Mouse (Mus musculus): ENCODE results near the gene Med13. TPM values are rescaled to one million over a fixed set of nuclear protein-coding genes. Genes with fewer than 3 reads are reported as not detected.

Gene Med13
- total RNA-seq (2021) = 10 to 100 TPM; 50.5 to 65.0 TPM

DNA sequence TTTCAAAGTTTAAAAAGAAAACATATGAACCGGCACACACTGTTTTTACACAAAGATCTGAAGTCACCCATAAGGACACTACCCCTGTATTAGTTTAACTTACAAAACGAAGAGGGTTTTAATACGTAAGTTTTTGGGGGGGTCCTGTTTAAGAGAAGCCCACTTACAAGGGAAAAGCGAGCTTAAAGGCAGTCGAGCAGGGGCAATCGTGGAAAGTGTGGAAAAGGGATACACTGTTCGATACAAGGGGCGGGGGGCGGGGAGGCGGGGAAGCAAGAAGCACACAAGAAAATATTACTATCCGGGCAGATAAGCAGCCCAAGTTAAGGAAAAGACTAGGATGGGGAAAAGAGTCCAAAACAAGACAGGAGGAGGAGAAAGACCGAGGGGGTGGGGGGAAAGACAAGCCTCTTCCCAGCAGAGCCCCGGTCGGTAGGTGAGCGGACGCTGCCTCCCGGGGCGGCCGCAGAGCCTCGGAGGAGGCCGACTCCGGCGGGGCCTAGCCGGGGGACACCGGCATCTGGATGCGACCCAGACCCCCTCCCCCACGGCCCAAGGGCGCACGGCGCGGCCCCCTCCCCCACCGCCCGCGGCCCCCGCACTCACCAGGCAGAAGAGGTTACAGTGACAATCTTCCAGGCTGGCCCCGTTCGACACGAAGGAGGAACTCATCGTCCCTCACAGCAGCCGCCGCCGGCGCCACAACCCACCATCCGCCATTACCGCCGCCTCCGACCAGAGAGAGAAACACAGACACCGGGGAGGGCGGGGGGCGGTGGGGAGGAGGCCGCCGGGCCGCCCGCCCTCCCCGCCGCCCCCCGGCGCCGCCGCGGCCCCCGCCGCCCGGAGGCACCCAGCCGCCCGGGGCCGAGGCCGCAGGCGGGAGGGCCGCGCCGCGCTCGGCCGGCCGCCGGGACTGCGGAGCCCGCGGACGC is at the start of gene Med13:
TSS of gene Med13 (minus strand) at position 749 of the 935 bp plus-strand sequence.
- intact Hi-C loops (cut with DNase I) = loop anchor here (1.0 to 10.0 kb wide), 5 partner anchors 45 to 512 kb away; partner anchors contain the start of gene Rnft1
- DNase-seq (ENCODE audit: low spot score in 2 of 2) = peak; percentile 46 to 55

DNA sequence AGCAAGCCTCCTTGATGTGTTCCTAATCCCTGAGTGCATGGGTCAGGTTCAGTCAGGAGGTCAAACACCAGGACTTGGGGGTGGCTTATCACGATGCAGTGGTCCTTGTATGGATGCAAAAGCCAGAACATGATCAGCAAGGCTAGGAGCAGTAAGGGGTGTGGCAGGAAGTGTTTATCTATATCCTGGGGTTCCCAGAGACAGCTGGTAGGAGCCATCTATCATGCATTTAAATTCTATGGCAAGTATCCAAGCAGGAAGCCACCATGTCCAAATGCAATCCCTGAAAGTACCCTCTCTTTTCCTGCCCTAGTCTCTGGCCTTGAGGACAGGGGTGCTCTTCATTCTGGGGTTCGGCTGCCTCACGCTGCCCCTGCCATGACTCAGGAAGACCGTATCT is 47.2 kb upstream of the Med13 start:
- intact Hi-C loops (cut with DNase I) = no loop called here
- DNase-seq (ENCODE audit: low spot score in 2 of 2) = no peak

DNA sequence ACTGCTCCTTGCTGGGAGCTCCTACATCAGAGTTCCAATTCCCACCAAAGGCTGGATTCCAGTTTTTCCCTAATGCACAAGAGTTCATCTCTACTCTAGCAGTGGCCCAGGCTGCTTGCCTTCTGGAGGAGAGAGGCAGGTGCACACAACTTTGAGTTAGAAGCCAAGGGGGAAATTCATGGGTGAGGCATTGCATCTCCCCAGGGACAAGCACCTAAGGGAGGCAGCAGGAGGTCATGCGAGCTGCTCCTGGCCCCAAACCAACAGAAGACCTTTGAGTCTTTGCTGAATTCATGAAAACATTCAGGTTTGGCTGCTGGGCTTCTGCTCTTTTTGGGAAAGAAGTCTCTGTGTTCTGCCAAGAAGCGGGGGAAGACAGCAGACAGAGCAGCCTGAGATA is 46.4 kb upstream of the Med13 start:
- intact Hi-C loops (cut with DNase I) = no loop called here

DNA sequence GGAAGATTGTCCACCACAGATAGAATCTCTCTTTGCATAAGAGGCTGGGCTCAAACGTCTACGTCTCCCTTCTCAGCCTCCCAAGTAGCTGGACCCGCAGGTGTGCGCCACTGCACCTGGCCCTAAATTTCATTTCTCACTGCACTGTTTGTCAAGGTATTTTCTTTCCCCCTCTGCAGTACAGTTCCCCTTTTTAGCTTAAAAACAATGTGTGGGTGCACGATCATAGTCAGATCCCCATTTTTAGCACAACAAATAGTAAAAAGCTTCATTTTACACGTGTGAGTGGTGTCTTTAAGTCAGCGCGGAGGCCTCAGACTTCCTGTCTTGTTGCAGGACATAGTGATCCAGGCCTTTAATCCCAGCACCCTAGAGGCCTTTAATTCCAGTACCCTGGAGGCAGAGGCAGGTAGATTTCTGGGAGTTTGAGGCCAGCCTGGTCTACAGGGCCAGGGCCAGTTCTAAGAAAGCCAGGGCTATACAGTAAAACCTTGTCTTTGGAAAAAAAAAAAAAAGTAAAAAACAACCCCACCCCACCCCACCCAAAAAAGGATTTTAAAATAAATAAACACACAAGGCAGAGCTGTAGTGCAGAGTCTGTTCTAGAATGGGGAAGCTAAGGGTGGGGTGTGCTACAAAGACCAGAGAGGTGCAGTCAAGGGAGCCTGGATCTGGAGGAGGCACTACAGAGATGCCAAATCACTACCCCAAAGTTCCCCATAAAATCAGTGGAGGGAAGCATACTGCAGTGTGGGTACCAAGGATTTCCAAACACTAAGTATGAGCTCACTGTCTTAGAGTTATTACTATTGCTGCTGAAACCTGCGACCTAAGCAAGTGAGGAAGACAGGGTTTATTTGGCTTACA is 42.1 kb upstream of the Med13 start:
- intact Hi-C loops (cut with DNase I) = no loop called here
- DNase-seq (ENCODE audit: low spot score in 2 of 2) = no peak

More for the DNA sequence above, 46.4 kb upstream of the Med13 start:
- no peak for DNase-seq (ENCODE audit: low spot score in 2 of 2)

DNA sequence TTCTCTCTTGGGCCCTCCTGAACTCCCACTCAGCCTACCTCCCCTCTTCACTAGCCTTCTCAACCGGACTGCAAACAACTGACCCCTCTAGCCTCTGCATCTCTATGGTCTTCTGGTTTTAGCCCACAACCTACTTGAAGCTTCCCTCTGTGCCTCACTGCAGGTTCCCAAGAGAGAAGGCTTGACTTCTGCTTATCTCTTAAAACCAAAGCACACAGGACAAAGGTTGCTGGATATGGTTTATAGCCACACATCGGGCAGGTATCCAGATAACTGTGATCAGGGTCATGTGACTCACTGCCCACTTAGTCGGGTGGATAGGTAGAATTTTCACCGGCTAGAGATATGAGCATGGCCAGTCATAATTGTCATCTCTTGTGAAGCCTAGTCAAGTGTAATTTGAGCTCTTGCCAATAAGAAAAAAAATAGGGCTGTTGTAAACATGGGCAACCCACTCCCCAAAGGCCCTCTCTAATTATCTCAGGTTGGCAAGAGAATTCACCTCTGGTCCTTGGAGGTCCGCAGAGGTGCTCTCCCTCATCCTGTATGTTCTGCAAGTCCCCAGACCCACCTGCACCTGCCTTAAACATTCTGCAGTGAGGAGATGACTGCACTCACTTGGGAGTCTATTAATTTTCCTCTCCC is 39.7 kb upstream of the Med13 start:
- intact Hi-C loops (cut with DNase I) = no loop called here
- DNase-seq (ENCODE audit: low spot score in 2 of 2) = no peak

DNA sequence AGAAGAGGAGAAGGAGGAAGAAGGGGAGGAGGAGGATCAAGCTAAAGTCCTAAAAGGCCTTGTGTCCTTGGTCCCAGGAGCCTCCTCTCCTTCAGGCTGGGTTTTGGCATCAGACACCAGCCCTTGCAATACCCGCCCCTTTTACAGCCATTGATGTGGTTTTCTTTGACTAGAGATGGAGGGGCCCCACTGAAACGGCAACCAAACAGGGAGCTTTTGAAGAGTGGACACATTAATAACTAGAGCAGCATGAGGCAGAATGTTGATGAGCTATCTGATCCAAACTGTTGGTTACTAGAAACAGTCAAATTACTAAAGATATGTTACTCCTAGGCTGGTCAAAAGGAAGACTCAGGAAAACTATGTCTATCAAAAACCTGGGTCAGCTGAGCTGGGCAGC is 39.1 kb upstream of the Med13 start:
- DNase-seq (ENCODE audit: low spot score in 2 of 2) = no peak
- intact Hi-C loops (cut with DNase I) = no loop called here

DNA sequence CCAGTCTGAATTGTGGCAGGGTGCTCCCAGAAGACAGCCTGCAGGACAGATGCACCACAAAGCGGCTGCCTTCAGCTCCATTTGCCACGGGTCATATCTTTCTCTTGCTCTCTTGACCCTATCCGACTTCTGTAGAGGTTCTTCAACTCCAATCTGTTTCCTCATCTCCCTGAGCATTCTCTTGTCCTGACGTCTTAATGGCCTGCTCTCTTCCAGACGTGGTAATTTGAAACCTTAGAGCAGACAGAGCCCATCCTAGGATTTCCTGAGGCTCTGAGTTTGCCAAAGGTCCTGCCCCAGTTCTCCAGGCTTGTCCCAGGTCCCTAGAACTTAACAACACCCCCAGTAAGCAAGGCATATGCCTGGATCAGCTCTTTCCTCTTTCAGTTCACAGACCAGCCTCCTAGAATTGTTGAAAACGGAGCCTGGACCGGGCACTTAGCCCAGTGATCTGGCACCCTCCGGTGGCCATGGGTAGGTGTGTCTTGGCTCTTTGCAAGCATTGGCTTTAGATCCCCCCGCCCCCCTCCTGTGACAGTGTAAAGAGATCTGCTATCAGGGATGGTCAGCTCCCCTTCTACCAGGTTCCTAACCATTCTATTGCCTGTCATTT is 38.2 kb upstream of the Med13 start:
- intact Hi-C loops (cut with DNase I) = no loop called here
- DNase-seq (ENCODE audit: low spot score in 2 of 2) = peak in 1 of 2 experiments; percentile 17

DNA sequence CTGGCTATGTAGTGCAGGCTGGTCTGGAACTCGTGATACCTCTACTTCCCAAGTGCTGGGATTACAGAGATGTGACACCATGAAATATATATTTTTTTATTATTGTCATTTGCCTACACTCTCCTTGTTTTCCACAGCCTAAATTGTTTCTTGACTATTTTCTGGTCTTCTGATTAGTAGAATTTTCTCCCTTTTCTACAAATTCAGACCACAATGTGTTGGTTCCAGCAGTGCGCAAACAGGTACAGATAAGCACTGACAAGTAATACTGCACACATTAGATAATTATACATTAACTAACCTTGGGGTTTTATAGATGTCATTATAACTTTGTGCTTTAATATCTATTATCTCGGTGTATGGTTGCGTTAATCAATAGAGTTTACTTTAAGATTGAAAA is 37.7 kb upstream of the Med13 start:
- intact Hi-C loops (cut with DNase I) = no loop called here
- DNase-seq (ENCODE audit: low spot score in 2 of 2) = no peak

DNA sequence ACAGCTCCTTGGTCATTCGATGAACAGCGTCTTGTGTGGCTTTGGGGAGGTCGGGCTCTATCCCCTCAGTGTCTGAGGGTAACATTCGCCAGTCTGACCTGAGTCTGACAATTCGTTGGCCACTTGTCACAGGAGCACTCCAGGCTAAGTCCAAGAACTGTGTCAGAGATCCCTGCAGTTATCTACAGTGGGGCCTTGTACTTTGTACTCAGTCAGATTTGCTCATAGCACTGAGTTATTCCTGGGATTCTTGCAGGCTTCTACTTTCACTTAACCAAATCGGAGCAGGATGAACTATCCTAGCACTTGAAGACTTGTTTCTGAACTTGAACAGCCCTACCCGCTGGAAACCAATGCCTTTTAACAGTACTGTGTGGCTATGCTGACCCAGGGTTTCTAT is 34.3 kb upstream of the Med13 start:
- intact Hi-C loops (cut with DNase I) = no loop called here
- DNase-seq (ENCODE audit: low spot score in 2 of 2) = no peak

DNA sequence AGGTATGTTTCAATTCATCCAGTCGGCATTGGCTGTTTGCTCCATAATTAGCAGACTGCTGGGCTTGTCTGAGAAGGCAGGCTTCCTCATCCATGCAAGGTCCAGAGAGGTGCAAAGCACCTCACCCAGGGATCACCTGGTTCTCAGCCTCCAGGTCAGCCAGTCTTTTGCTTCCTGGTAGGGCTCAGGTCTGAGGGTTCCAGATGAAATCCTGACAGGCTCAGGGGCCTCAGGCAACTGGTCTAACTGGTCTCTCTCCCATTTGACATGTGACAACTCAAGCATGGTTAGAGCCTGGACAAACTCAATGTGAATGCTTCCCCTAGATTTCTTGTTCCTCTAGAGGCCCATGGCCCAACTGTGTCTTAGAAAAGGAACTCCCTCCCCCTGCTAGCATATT is 32.9 kb upstream of the Med13 start:
- no peak for DNase-seq (ENCODE audit: low spot score in 2 of 2)
- intact Hi-C loops (cut with DNase I) = no loop called here

DNA sequence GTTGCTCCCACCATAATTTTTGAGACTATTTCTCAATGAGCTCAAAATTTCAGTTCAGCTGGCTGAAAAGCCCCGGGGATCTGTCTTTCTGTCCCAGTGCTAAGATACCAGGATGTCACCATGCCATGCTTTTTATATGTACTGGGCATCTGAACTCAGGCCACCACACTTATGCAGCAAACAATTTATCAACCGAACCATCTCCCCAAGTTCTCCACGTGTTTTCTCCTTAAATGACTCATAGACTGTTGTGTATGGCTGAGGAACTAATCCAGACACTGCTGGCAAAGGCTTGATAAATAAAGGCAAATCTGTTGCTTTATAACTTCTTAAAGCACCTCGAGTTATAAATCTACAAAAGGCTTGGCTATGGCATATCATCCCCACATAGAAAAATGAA is 32.1 kb upstream of the Med13 start:
- intact Hi-C loops (cut with DNase I) = no loop called here
- DNase-seq (ENCODE audit: low spot score in 2 of 2) = no peak

DNA sequence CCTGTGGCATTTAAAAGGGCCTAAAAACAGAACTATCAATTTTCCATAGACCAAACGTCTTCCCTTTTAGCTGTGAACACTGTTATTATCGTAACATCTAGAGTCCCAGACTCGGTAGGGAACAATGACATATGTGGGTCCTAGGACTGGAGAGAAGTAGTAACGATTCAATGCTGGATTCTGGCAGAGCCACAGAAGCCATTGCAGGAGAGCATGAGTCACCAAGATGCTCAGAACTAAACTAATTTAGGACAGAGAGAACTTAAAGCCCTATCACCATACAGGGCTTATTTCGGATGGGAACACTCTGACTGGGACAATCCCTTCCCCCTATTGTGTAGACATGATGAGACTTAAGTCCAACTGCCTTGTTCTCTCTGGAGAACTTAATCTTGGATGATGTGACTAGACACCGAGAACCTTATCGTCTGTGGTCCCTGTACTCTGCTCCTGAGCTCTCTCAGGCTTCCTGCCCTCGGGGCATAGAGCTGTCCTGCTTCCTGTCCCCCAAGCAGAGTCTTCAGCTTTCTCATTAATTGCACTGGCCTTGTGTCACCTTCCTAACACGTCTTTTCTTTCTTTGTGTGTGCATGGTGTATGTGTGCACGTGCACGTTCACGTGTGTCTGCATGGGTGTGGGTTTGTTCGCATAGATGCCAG is 31.5 kb upstream of the Med13 start:
- no peak for DNase-seq (ENCODE audit: low spot score in 2 of 2)
- intact Hi-C loops (cut with DNase I) = no loop called here

DNA sequence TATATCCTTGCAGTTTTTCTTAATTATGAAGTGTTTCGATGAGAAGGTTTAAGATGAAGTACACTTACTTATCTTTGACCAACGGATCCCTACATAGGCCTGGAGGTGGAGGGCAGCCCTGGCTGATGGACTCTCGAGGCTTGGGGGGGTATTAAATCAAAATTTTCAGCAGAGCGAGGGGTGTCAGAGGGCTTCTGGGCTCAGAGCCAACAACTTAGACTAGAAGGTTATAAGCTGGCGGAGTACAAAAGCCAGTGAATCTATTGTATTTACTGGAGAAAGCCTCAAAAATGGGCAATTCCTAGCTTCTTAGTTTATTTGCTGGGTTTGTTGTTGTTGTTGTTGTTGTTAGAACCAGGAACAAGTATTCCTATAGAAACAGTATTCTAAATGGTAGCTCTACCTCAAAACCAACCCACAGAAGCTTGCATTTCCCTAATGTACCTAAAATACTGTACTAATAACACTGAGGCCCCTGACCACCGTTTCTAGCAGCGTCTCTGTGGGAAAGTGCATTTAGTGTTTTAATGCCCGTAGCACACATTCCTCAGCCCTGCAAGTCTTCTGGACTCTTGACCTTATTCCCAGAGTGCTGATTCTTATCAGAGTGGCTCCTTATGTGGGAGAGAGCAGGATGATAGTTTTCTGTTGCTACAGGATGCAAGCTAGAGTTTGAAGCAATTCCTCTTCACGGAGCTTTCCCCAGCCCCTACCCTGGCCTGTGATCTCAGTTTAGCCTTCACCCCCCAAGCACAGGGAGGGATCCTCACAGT is 29.9 kb upstream of the Med13 start:
- no peak for DNase-seq (ENCODE audit: low spot score in 2 of 2)
- intact Hi-C loops (cut with DNase I) = no loop called here

DNA sequence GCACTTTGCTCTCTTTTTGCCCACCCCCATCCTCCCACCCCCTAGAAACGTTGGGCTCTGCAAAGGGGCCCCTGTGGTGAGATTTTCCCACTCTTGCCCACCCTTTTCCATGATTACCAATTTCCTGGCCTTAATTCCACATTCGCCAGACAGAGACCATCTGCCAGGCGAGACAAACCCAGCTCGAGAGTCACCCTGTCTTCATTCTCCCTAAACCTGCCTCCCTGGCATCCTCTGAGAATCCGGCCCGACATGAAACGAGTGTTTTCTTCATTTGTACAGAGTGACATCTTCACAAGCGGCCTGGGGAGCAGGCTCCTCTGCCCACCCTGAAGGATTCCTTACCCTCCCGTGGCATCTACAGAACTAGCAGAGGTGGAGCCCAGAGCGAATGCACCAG is 29.2 kb upstream of the Med13 start:
- intact Hi-C loops (cut with DNase I) = no loop called here
- DNase-seq (ENCODE audit: low spot score in 2 of 2) = peak; percentile 10 to 23

DNA sequence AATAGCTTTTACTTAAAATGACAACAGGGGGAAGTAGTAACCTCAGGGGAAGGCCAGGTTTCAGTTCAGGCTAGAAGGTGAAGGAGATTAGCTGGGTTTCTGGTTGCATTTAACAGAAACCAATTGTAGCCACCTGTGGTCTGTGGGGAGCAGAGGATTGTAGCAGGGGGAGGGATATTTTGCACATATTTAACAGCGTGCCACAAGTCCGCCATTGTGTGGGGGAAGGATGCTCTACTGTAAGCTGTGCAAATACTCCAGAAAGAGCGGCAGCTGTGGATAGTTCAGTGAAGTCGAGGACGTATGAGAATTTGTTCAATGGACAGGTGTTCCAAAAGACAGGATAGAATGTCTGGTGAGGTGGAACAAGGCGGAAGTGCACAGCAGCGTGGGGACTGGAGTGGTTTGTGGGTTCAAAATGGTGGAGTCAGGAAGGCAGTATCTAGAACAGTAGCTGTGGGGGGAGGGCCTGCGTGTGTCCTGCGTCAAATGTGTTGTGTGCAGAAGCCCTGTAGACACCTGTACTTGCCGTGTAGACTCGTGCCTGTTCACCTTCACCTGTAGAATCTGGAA is 28.4 kb upstream of the Med13 start:
- intact Hi-C loops (cut with DNase I) = no loop called here
- DNase-seq (ENCODE audit: low spot score in 2 of 2) = no peak

DNA sequence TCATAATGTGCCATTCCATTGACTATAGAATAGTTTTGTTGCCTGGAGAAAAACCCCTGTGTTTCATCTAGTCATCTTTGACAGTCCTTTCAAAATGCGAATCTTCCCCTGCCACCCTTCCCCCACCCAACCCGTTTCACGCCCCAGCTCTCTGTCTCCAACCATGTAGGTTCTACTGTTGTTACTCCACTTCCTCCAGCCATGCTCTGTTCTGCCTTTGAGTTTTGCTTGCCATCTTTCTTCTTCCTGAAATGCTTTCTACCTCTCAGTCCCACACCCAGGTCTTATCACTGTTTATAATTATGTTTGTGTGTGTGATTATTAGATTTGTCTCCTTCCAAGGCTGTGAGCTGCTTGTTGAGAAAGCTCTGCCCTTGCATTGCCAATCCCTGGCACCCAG is 26.7 kb upstream of the Med13 start:
- intact Hi-C loops (cut with DNase I) = no loop called here

DNA sequence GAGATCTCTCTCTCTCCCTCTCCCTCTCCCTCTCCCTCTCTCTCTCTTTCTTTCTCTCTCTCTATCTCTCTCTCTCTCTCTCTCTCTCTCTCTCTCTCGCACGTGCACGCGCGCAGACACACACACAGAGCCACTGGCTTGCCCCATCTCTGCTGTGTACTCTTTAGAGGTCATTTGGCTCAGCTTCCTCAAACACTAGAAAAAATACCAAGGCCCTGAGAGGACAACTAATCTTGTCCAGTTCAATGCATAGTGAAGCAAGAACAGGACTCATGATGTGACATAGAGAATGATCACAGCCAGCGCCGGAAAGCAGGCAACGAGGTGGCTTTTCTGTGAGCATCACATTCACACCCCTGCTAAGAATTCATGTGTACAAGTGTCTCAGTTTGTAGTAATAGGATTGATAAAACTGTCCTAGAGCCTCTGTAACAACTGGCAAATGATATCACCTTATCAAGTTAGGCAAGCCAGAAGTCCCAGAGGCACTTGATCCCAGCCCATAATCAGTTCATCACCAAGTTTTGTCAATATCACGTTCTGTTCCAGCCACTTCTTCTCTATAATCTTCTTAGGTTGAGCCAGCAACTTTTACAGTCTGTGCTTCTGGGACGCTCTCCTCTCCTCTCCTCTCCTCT is 25.2 kb upstream of the Med13 start:
- DNase-seq (ENCODE audit: low spot score in 2 of 2) = no peak
- intact Hi-C loops (cut with DNase I) = no loop called here

More for the DNA sequence above, 26.7 kb upstream of the Med13 start:
- no peak for DNase-seq (ENCODE audit: low spot score in 2 of 2)

Measured in left cerebral cortex, postnatal 36 days (tissue).